Mouse (Mus musculus) layer of hippocampus, adult 2 months (tissue): ENCODE measurements at regions not wholly inside any gene's neighbourhood (a gene's known extent, or its start where the extent isn't known, plus 50 kb on each side); places are given as distances from the start of the nearest gene placed in this dataset.

Experiments used
- DNase-seq, 2 experiments: peaks; one replicate each; pipeline ENCODE4 v3.0.0; 2022; ENCODE audit warnings: low spot score in 2 of 2
- H3K27ac ChIP-seq: fragments of 200-600 bp; 2 replicates; pipeline ENCODE4 v1.8.1; 2022
- H3K4me3 ChIP-seq: fragments of 200-600 bp; 2 replicates; pipeline ENCODE4 v1.8.1; 2022; ENCODE audit warnings: mild to moderate bottlenecking
- CTCF ChIP-seq: fragments of 200-600 bp; conservative IDR thresholded peaks from 2 replicates; pipeline ENCODE4 v1.8.1; 2022; ENCODE audit warnings: antibody characterized with exemption, mild to moderate bottlenecking, moderate library complexity

DNA sequence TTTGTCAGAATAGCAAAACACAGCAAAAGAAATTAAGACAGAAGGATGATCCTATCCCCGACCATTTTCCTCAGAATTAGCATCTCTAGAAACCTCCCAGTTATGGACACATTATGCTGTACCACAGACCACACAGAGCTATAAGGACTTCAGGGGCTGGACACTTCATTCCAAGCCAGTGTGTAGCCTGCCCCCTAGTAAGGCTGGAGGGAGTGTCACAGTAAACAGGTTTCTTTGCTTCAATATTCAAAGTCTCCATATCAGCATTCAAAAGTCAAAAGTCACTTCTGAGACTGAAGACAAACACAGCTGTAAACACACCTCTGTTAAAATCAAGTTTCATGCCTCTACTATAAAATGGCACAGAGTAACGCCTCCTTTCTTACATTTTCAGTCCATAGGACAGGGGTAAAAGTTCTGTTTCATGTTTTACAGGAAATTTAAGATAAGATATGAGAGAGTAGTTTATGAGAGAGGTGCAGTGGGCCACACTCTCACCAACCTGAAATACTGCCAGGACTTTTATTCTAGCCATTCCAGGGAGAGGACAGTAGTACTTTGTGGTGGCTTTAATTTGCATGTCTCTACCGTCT, 226.6 kb downstream of the C1d start:
- Histone ChIP-seq H3K27ac (no peak overlapping the region), H3K4me3 (no peak overlapping the region)
- no peak for TF ChIP-seq CTCF
- DNase-seq: no peak

DNA sequence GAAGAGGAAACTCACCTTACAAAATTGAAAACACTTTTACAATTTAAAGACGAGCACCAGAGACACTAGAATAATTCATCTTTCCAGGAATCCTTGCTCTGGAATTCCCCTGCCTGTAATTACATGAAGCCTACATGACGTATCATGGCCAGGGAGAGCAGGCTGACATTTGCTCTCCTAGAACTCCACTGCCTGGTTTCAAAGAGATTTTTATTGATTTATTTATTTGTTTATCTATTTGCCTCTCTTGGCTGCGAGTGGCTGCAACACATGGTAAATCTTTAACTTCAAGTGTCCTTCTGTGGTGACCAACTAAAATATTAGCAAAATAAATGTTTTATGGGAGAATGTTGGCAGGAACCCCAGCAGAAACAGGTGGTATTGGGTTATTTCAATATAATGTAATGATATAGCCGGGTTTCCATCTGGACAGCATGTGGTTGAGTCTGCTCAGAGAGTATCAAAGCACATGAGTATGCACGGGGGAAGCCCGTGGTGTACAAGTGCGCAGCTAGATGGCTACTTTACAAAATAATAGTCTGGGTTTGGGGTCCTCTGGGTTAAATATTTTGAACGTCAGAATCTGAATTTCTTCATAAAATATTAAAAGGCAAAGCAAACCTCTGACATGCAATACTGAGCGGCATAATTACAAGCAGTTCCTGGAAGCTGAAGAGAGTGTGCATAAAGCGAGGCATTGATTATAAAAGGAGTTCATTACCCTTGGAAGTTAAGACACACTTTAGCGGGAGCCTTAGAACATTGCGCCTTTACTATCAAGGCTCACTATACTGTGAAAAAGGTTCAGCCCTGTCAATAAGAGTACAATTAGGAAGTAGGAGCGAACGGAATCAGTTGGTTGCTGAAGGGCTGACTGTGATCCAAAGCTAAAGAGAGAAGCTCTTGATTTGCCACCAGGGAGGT, 244.0 kb downstream of the C1d start:
- no peak overlapping the region for H3K4me3 ChIP-seq
- no peak for DNase-seq
- no peak for TF ChIP-seq CTCF
- H3K27ac ChIP-seq: no peak overlapping the region

DNA sequence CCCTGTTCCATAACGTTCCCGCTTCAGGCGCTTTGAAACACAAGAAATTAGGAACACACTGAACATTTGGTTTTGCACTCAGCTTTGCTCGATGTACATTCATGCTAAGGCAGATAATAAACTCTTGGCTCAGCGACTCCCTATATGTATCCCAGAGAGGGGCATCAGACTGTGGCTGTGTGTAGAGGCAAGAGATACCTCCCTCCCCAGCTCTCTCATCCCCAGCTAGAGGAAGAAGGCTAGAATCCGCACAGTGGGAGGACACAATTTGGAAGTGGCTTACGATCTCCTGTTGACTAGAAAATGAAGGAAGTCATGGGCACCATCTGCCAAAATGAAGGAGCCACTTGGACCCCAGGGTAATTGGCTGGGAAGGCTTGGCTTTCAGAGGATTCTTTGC, 244.7 kb downstream of the C1d start:
- no peak for TF ChIP-seq CTCF
- Histone ChIP-seq H3K4me3 (no peak overlapping the region), H3K27ac (no peak overlapping the region)
- DNase-seq: no peak

DNA sequence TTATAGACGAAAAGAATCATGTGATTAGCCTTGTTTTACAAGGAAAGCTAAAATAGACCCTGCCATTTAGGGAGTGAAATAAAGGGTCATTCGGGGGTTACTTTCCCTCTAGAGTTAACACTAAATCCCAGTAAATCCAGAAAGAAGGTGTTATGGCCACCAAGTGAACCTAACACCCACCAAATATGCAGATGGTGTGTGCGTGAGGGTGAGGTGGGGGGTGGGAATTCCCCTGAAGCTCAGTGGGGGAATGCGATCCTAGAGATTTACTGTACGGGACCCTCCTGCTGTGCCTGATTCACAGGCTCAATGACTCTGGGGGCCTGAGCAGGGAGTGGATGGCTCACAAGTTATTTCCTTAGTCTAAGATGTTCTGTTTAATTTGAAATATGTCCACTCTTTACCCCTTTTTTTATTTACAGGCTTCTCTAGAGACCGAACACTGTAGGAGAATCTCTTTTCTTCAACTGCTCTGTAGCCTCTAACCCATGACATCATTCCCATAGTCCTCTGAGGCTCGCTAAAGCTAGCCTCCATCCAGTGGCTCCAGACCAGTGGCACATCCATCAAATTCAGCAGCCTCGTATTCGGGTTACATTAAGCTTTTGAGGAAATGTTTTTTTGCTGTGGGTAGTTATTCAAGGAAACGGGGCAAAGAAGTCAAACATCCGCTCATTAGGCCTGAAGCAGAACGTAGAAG, 265.0 kb downstream of the C1d start:
- H3K27ac ChIP-seq: no peak overlapping the region
- TF ChIP-seq CTCF: no peak
- H3K4me3 ChIP-seq: no peak overlapping the region
- DNase-seq: no peak

DNA sequence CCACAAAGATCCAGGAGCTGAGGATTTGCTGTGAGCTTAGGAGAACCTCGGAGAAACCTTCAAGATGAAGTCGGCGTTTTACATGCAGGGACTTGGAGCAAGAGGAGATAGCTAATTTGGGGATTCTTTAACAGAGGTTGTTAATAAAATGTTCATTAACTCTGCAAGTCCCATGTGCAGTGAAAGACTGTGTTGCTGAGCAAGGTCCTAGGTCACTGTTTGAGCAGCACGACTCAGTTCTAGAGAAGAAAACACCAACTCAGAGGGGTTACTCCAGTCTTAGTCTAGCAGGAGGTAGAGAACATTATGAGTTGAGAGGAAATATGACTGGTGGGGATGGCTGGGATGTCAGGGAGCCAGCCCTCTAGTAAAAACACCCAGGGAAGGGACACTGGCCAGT, 265.9 kb downstream of the C1d start:
- H3K27ac ChIP-seq: no peak overlapping the region
- DNase-seq: no peak
- TF ChIP-seq CTCF: no peak
- H3K4me3 ChIP-seq: no peak overlapping the region

DNA sequence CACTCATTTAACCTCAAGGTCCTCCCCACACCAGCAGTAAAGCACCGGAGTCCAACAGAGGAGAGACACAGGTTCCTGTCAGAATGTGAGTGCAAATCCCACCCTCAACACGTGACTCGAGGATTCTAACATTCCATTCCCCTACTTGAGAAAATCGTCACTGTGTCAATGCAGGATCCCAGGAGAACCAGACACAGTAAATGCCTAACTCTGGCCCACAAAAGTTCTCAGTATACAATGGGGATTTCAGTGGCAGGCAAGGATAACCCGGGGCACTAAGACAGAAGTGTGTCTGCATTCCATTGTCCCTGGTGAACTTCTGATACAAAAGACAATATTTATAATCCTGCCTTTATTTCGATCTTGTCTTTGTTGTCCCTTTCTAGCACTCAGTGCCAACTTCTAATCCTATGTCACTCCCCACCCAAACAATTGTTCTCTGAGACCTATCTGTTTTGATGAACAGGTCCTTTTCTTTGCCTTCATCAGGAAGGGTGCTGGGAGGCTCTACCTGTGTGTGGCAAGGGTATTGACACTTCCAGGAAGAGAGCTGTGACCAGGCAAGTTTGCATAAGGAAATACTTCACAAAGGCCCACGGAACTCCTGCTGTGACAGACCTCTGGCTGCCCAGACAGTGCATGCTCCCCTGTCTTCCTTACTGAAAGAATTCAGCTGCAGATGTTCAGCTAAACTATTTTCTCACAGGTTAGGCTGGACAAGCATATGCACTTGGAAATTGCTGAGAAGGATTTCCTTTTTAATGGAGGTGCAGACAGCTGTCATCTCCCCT, 267.8 kb downstream of the C1d start:
- DNase-seq: no peak
- TF ChIP-seq CTCF: no peak
- Histone ChIP-seq H3K27ac (no peak overlapping the region), H3K4me3 (no peak overlapping the region)

DNA sequence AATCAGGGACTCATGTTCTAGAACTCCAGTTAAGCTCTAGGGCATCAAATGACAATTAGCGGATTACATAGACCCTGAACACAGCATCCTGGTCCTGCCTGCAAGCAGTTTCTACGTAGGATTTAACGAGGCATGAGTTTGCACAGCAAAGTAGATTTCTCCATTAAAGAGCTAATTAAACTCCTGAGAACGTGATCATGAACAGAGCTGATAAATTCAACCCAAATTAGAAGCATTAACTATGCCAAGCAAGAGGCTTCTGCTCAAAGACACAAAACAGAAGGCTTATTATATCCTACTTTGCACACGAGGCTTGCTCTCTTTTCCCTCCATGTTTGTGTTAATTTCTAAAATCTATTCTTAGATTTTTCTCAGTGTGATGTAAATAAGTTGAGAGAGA, 269.1 kb downstream of the C1d start:
- H3K27ac ChIP-seq: no peak overlapping the region
- no peak for DNase-seq
- H3K4me3 ChIP-seq: no peak overlapping the region
- TF ChIP-seq CTCF: no peak

DNA sequence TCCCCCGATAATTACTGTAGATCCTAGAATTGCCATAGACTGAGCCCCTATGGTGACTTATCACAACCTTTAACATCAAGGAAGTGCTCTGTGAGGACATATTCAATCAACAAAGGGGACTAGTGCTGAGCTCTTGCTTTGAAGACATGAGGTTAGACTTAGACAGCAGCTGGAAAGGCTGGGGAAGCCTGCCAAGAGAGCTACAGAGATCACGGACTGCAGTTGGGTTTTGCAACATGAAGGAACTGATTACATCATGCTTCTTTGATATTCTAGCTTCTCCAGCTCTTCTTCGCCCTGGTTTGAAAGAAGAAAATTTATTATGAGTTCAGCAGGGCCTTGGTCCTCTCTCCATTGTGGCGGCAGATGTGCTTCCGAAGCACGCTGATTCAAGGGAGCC, 271.2 kb downstream of the C1d start:
- Histone ChIP-seq H3K27ac (no peak overlapping the region), H3K4me3 (no peak overlapping the region)
- no peak for DNase-seq
- no peak for TF ChIP-seq CTCF

DNA sequence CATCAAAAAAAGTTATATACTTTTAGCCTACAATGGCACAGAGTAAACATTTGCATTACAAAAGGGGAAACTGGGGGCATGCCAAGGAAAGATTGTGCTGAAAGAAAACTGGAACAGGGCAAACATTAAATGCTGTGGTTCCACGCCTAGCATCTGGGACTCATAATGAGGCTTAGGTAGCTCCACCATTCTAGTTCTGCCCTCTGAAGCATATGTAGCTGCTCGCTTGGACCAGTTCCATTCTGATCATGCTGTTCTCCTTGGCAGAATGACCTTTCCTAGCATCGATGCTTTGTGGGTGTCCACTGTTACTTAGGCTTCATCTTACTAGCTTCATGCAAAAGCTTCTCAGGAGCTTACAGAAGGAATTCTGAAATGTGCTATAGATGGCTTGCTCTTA, 276.3 kb downstream of the C1d start:
- no peak for TF ChIP-seq CTCF
- H3K27ac ChIP-seq: no peak overlapping the region
- H3K4me3 ChIP-seq: no peak overlapping the region
- DNase-seq: no peak

DNA sequence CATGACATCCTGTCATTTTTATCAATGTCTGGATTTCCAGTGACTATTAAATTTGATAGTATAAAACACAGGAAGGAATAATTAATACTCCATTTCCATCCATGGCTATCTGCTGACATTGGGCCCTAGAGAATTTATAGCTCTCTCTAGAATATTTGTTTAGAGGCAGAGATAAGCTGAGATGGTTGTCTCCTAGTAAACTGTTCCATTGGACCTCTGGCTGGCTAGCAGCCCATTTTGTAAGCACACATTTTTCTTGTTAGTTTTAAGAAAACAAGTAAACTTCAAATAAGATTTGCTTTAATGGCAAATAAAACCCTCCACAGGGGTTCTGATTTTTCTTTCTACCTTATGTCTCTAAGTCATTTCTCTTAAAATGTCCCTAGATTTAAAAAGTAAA, 288.9 kb downstream of the C1d start:
- DNase-seq: no peak
- Histone ChIP-seq H3K27ac (no peak overlapping the region), H3K4me3 (no peak overlapping the region)
- TF ChIP-seq CTCF: no peak

DNA sequence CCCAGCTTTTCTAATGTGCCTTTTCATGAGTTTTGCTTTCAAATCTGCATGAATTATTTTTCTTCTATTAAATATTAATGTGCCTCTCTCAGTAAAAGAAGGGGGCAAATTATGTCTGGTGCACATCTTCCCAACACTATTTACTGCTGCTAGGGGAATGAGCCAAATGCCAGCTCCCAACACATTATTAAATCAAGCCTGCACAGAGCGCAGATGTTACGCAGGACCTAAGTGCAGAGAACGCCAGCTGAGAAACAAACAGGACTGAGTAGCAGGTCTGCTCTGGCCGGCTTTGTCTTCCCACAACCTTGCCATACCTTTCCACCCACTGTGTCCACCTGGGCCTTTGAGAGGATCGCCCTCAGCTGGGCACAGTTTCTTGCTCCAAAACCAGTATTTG, 291.8 kb downstream of the C1d start:
- Histone ChIP-seq H3K27ac (no peak overlapping the region), H3K4me3 (no peak overlapping the region)
- DNase-seq: no peak
- no peak for TF ChIP-seq CTCF

DNA sequence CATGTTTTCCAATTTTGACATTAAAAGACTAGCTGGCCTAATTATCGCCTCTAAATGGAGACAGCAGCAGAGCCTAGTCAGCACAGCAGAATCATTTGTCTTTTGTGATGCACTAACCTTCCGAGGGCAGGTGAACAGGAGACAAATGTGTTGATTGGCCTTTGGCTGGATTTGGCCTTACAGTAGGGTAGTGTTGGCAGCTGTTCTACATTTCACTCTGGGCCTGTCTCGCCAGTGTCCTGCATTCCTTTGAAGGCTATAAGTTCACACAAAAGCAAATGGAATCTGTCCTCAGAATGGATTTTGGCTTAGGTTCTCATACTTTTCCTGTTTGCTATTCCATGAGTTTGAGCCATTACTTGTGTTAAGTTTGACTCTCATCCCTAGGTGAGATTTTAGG, 297.9 kb downstream of the C1d start:
- no peak for DNase-seq
- Histone ChIP-seq H3K4me3 (no peak overlapping the region), H3K27ac (no peak overlapping the region)
- TF ChIP-seq CTCF: no peak

DNA sequence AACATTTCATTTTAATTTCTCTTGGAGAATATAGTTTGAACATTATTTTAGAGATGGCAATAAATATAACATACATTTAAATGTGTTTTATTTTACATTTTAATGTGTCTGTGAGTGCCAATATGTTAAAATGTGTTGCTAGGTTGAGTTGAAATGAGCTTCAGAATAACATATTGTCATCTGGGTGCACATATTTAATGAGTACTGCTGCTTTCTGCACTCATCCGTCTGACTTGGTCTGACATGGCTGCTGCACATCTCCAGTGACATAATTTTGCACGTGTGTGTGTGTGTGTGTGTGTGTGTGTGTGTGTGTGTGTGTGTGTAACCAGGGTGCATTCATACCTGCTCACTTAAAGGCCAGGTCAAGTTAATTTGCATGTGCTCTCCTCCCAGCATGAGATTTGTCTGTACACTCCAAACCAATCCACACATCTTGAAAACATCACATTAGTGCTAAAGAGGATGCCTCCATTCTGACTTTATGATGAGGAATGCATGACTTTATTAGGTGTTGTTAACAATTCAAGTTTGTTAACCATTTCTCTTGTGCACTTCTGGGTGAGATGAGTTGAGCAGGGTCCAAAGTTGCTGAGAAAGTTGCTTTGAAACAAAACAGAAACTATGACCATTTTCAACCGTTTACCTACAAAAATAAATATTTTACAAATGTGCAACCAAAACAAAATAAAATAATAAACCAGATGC, 334.6 kb downstream of the C1d start:
- no peak overlapping the region for H3K27ac ChIP-seq
- no peak for TF ChIP-seq CTCF
- no peak overlapping the region for H3K4me3 ChIP-seq
- no peak for DNase-seq
